Mouse (Mus musculus): Measurements from ENCODE around the gene Htr1b. TPM values are rescaled to one million over a fixed set of nuclear protein-coding genes. Genes with fewer than 3 reads are reported as not detected.

The Htr1b gene
- polyA plus RNA-seq, 1 experiment, result 5.9 TPM

DNA sequence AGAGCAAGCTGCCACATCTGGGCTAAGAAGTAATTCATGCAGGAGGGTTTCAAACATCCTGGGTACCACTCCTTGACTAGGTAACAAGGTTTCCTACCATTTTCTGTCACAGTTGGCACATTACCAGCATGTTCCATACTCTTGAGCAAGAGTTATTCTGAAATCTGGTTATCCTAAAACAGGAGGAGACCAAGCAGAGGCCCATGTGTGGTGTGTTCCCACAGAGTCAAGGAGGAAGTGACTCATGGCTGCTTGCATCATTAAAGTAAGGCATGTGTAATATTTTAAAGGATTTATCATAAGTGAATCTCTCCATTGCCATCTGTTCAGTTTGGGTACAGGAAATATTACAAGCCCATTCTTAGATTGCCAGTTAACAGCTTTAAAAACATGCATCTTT, 7.7 kb downstream of the Htr1b start:
- Histone ChIP-seq H3K4me3 (ENCODE audit: insufficient read depth, low read length) (no peak overlapping the region), H3K4me1 (ENCODE audit: control insufficient read depth, insufficient read depth, low read length) (0 out of 2 replicates have a peak, but pooled peaks cover 1% of the 10 kb centered on the region), H3K27ac (ENCODE audit: insufficient read depth, low read length) (no peak overlapping the region)
- TF ChIP-seq CTCF (IDR thresholded peaks at IDR 0.05; ENCODE audit: extremely low read depth, insufficient read depth, low read length) (no peak), POLR2A (IDR thresholded peaks at IDR 0.05; ENCODE audit: extremely low read depth, insufficient read depth, low read length) (no peak)

DNA sequence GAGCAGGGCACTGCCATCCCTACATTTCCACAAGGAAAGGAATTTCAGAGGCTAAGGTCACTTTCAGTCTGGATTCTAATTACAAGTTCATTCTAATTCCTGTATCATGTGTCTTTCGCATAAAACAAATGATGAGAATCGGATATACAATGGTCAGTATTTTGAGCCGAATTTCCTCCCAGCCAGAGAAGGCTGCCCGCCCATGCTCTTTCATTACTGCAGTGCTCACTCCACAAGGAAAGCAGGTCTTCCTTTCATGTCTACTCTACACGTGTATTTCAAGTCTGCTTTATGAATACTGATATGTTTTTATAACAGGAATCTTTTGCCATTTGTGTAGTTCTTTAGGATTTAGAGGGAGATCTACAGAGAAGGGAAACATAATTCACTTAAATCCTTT, 10.8 kb downstream of the Htr1b start:
- no peak overlapping the region for H3K4me3 ChIP-seq (ENCODE audit: insufficient read depth, low read length)
- H3K4me1 ChIP-seq (ENCODE audit: control insufficient read depth, insufficient read depth, low read length), result 0 out of 2 replicates have a peak, but pooled peaks cover 1% of the 10 kb centered on the region
- TF ChIP-seq POLR2A (IDR thresholded peaks at IDR 0.05; ENCODE audit: extremely low read depth, insufficient read depth, low read length) (no peak), CTCF (IDR thresholded peaks at IDR 0.05; ENCODE audit: extremely low read depth, insufficient read depth, low read length) (no peak)
- H3K27ac ChIP-seq (ENCODE audit: insufficient read depth, low read length), result no peak overlapping the region

DNA sequence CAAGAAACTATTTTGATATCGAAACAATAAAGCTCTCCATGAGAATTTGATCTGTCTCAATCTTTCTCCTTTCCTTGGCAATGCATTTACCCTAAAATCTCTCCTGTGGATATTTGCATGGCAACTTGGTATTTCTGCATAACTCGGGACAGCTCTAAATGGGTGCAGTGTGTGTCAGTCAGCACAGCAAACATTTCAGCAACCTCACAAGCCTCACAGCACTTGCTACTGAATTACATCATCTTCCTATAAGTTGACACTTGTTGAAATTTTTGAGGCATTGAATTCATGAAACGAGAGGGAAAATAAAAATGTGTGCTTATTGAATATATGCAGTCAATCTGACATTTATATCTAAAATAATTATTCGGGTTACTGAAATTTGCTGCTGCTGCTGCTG, 22.6 kb downstream of the Htr1b start:
- H3K4me3 ChIP-seq (ENCODE audit: insufficient read depth, low read length), result no peak overlapping the region
- H3K4me1 ChIP-seq (ENCODE audit: control insufficient read depth, insufficient read depth, low read length), result no peaks in the 10 kb centered on the region
- no peak overlapping the region for H3K27ac ChIP-seq (ENCODE audit: insufficient read depth, low read length)
- TF ChIP-seq POLR2A (IDR thresholded peaks at IDR 0.05; ENCODE audit: extremely low read depth, insufficient read depth, low read length) (no peak), CTCF (IDR thresholded peaks at IDR 0.05; ENCODE audit: extremely low read depth, insufficient read depth, low read length) (no peak)

Other genes with a start within 250 kb of the Htr1b start
- gene Mei4, start 229.8 kb upstream of the Htr1b start, polyA plus RNA-seq (2012; rRNA removed), result 0.34 and 0.69 TPM in 2 replicates